Mouse (Mus musculus): Measurements from ENCODE around the gene Slc25a5. TPM values are rescaled to one million over a fixed set of nuclear protein-coding genes. Genes with fewer than 3 reads are reported as not detected.

The Slc25a5 gene
- polyA plus RNA-seq, 2 experiments, result 362 to 536 TPM

- H3K36me3 ChIP-seq (ENCODE audit: control insufficient read depth, insufficient read depth, low read length), result peaks cover 3% of the 10 kb centered on the region; the same call in 1 of the 2 replicates
- WGBS, result 85% methylated on average over 1 of the region's 1 CpGs
- no peak overlapping the region for H3K27ac ChIP-seq (replicated peaks; ENCODE audit: low read depth, low read length)
- H3K27me3 ChIP-seq (ENCODE audit: control insufficient read depth, insufficient read depth, low read length), result no peaks in the 10 kb centered on the region
- no peaks in the 10 kb centered on the region for H3K4me1 ChIP-seq (ENCODE audit: control insufficient read depth, insufficient read depth, low read length)
- H3K4me2 ChIP-seq (replicated peaks; ENCODE audit: low read depth, low read length, severe bottlenecking), result no peak overlapping the region
- ATAC-seq (ENCODE audit: low FRiP score, low read depth) (no peak), DNase-seq (ENCODE audit: low spot score) (no peak)
- H3K9me3 ChIP-seq (ENCODE audit: control insufficient read depth, low read length), result no peaks in the 10 kb centered on the region
- H3K9ac ChIP-seq (ENCODE audit: low read depth, low read length, severe bottlenecking), result no peak overlapping the region
- no peak for TF ChIP-seq POLR2A (IDR thresholded peaks at IDR 0.05; ENCODE audit: borderline replicate concordance, extremely low read depth, insufficient read depth, insufficient read length)
- no peak overlapping the region for H3K4me3 ChIP-seq (replicated peaks; ENCODE audit: low read length)
Observed at GRCm38 (mm10) chrX:36847152-36847551, 51.7 kb downstream of the Slc25a5 start.

Other genes starting within 250 kb of the Slc25a5 start
- 136 and 167 TPM in 2 replicates for gene Pgrmc1, start 197.4 kb upstream of the Slc25a5 start, polyA plus RNA-seq (2012; rRNA removed)
- 296 and 314 TPM in 2 replicates for gene Pgrmc1, start 197.4 kb upstream of the Slc25a5 start, polyA plus RNA-seq (2014; fragmentation: Nextera tagmentation; extraction: Ambion mirVana)
- gene Akap17b, start 150.3 kb upstream of the Slc25a5 start, polyA plus RNA-seq (2012; rRNA removed), result 3.3 and 4.1 TPM in 2 replicates
- 4.4 and 4.5 TPM in 2 replicates for gene Akap17b, start 150.3 kb upstream of the Slc25a5 start, polyA plus RNA-seq (2014; fragmentation: Nextera tagmentation; extraction: Ambion mirVana)
- gene Slc25a43, start 52.0 kb upstream of the Slc25a5 start, polyA plus RNA-seq (2012; rRNA removed), result 1.8 TPM in 2 replicates
- gene Slc25a43, start 52.0 kb upstream of the Slc25a5 start, polyA plus RNA-seq (2014; fragmentation: Nextera tagmentation; extraction: Ambion mirVana), result 2.3 and 2.6 TPM in 2 replicates
- 40.0 and 44.2 TPM in 2 replicates for gene Ube2a, start 78.2 kb downstream of the Slc25a5 start, polyA plus RNA-seq (2012; rRNA removed)
- gene Ube2a, start 78.2 kb downstream of the Slc25a5 start, polyA plus RNA-seq (2014; fragmentation: Nextera tagmentation; extraction: Ambion mirVana), result 133 TPM in 2 replicates
- gene C330007P06Rik, start 78.5 kb downstream of the Slc25a5 start, polyA plus RNA-seq (2012; rRNA removed), result 18.0 and 21.1 TPM in 2 replicates
- 34.6 and 35.8 TPM in 2 replicates for gene C330007P06Rik, start 78.5 kb downstream of the Slc25a5 start, polyA plus RNA-seq (2014; fragmentation: Nextera tagmentation; extraction: Ambion mirVana)
- 3.4 and 4.5 TPM in 2 replicates for gene Nkrf, start 107.2 kb downstream of the Slc25a5 start, polyA plus RNA-seq (2012; rRNA removed)
- gene Nkrf, start 107.2 kb downstream of the Slc25a5 start, polyA plus RNA-seq (2014; fragmentation: Nextera tagmentation; extraction: Ambion mirVana), result 1.7 and 2.1 TPM in 2 replicates
- gene Sept6, start 196.1 kb downstream of the Slc25a5 start, polyA plus RNA-seq (2012; rRNA removed), result 44.0 and 47.9 TPM in 2 replicates
- 51.5 and 61.1 TPM in 2 replicates for gene Sept6, start 196.1 kb downstream of the Slc25a5 start, polyA plus RNA-seq (2014; fragmentation: Nextera tagmentation; extraction: Ambion mirVana)